Mouse (Mus musculus) cerebellum, postnatal 25 days (tissue): ENCODE results near the gene Palm2.
A peak's percentile ranks its signal among the peaks of the same experiment; 100 is the strongest.

ENCODE experiments used
- DNase-seq, 2 experiments: peaks; one replicate each; pipeline ENCODE4 v3.0.0; 2021; ENCODE audit warnings: mixed read lengths in 2 of 2

Gene Palm2

DNA sequence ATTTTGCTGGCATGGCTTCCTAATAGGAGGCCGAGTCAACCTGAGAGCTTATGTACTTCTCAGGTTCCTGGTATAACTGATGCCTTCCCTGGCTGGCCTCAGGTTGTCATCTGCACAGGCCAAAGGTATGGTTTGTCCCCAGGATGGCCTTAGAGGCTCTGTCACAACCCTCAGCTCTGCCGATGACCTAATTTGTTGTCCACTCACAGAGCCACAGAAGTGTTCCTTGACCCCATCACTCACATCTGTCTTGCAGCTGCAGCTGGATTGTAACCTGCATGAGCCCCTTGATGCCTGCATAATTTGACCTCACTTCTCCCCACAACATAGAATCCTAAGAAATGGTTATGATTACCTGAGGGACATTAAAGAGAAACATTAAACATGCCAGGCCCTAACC lies 190.8 kb downstream of the Palm2 start:
- no peak for DNase-seq

DNA sequence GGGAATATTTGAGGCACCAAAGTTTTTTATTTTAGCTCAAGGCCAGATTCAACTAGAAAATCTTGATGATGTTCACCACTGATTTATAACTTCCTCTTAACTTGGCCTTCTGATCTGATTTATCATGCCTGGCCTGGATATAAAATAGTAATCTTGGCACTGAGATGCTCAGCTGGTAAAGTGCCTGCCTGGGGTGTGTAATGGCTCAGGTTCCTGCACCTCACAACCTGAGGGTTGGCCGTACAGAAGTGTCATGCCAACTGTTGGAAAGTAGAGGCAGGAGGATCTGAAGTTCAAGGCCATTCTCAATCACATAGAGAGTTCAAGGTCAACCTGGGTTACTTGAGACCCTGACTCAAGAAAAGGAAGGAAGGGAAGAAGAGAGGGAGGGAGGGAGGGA lies 191.3 kb downstream of the Palm2 start:
- no peak for DNase-seq

- no peak for DNase-seq
These were observed 191.7 kb downstream of the Palm2 start for GRCm38 (mm10) chr4:57625756-57626155.

DNA sequence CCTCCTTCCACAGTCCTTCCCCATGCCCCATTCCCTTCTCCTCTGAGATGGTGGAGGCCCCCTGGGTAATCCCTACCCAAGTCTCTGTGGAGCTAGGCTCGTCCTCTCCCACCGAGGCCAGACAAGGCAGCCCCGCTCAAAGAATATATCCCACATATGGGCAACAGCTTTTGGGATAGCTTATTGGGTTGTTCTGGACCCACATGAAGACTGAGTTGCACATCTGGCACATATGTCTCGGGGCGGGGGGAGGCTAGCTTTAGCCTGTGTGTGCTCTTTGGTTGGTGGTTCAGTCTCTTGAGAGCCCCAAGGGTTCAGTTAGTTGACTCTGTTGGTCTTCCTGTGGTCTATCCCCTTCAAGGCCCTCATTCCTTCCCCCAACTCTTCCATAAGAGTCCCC lies 192.9 kb downstream of the Palm2 start:
- no peak for DNase-seq

DNA sequence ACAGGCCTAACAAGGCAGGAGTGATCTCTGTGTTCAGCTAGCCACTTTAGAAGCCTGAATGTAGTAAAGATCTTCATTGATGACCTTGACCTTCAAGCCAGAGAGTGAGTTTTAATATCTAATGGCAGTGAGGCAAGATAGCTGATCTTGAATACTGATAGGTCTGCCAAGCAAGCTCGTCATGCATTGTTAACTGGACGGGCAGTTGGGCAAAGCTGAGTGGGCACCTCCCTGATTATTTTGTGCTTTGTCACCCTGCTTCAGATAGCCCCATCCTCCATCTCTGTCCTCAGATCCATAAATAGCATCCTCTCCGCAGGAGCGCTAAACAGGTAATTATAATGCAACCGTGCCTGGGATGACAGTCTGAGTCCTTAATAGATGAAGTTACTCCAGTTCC lies 198.3 kb downstream of the Palm2 start:
- no peak for DNase-seq

GRCm38 (mm10) chr4:57633052-57633451 lies 199.0 kb downstream of the Palm2 start:
- no peak for DNase-seq

- no peak for DNase-seq
These were observed 200.9 kb downstream of the Palm2 start for GRCm38 (mm10) chr4:57634956-57635355.

- DNase-seq: no peak
These were observed 202.9 kb downstream of the Palm2 start for GRCm38 (mm10) chr4:57636782-57637482.

- peak; percentile 53 to 66 for DNase-seq
These were observed 203.8 kb downstream of the Palm2 start for GRCm38 (mm10) chr4:57637636-57638386.

DNA sequence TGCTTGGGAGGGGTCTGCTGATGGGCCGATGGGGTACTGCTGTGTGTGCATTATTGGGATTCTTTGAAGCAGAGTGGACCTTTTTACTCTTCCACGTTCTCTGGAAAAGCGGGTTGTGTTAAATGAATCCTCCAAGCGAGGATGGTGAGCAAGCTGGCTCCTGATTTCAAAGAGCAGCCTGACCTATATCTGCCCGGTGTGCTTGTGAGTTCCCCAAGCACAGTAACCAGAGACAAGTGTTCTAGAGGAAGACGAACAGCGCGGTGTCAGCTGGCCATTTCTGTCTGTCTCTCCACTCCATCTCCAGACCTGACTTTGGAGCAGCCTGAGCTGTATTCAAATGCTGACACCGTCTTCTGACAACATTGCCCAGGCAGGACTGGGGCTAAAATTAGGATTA lies 204.9 kb downstream of the Palm2 start:
- peak; percentile 39 to 44 for DNase-seq

DNA sequence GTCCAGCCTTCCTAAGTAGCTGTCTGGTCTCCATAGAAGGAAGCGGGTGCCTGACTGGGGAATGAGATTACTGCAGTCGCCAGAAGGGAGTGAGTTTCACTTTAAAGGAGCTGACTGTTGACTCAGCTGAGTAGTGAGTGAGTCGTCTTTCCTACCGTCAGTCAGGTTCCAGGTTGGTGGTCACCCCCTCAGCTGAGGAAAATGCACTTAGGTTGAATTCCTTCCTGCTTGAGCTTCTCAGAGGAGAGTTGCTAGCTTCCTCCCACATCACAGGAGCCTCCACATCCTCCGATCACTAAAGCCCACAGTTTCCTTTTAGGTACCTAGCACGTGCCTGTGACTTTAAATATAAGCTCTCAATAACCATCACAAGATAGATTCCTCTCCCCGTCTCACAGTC lies 206.2 kb downstream of the Palm2 start:
- no peak for DNase-seq

- DNase-seq: no peak
These were observed 206.9 kb downstream of the Palm2 start for GRCm38 (mm10) chr4:57640971-57641370.

GRCm38 (mm10) chr4:57650994-57651393 lies 216.9 kb downstream of the Palm2 start:
- DNase-seq: no peak

DNA sequence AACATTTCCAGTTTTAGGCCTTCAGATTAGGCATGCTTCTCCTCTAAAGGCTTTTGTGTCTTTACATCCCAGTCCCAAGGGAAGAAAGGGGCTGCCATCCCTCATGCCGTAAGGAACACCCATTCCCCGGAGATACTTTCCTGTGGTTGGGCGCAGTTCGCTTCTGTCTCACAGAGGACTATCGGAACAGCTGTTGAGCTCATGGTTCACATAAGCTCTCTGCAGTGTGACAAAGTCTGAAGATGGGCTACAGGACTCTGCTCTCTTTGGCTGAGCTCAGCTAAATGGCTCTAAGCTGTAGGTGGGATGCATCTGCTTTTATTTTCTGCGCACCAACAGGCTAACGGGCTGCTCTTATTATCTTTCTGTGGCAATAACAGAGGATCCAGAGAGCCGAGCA lies 217.5 kb downstream of the Palm2 start:
- DNase-seq: no peak

DNA sequence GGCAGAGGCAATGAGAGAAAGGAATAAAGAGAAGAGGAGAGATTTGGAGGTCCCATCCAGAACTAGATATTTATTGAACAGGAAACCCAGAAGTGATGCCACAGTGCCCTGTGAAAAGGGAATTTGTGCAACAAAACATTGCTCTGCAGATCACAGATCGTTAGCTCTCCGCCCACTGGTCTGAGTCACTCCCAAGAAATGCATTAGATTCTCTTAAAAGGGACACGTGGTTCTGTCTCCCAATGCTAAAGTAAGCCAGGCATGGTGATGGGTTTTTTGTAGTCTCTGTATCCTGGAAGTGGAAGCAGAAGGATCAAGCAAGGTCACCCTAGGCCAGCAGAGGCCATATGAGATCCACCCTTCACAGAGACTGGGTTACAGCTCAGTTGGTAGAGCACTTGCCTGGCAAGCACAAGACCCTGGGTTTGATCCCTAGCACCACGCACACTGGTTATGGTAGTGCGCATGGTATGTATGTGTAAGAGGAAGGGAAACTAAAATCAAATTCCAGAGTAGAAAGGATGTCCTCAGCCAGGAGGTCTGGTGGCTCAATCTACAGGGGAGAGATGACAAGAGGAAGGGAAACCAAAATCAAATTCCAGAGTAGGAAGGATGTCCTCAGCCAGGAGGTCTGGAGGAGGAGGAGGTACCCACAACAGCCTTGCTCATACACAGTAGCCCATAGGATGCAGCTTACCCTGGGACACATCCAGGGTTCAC lies 218.3 kb downstream of the Palm2 start:
- DNase-seq: no peak

- DNase-seq: no peak
These were observed 221.9 kb downstream of the Palm2 start for GRCm38 (mm10) chr4:57655966-57656365.

DNA sequence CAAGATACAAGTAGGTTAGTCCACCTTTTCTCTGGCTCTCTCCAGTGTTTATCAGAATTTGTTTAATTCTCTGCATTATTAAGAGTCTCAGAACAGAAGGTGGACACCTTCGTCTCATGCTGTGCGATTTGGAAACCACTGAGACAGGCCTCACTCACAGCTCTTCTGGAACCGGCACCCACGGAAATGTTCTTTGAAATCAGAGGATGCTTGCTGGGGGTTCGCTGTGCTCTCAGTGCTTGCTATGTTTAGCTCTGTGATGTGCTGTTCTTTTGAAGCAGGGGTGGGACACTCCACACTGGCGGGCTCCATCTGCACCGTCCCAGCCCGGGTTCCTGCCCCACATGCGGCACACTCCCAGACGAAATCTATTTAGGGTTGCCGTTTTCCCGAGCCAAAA lies 222.3 kb downstream of the Palm2 start:
- peak; percentile 41 to 55 for DNase-seq

GRCm38 (mm10) chr4:57656861-57657260 lies 222.8 kb downstream of the Palm2 start:
- DNase-seq: no peak

- peak; percentile 67 to 70 for DNase-seq
These were observed 226.4 kb downstream of the Palm2 start for GRCm38 (mm10) chr4:57660470-57660869.

DNA sequence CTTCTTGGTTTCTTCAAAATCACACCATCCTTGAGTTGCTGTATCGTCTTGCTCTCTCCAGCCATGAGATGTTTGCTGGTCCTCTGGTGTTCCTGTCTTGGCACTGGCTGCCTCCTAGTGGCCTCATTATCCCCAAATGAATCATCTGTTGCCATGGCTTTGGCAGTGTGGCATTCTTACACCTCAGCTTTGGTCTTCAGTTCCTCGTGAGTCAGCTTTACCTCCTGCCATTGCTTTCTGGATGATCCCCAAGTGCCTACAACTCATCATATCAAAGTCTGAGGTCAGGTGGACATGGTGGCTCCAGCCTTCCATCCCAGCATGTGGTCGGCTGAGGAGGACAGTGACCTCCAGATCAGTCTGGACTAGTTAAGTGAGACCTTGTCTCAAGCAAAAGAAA lies 232.1 kb downstream of the Palm2 start:
- no peak for DNase-seq

- DNase-seq: no peak
These were observed 236.9 kb downstream of the Palm2 start for GRCm38 (mm10) chr4:57670813-57671469.

DNA sequence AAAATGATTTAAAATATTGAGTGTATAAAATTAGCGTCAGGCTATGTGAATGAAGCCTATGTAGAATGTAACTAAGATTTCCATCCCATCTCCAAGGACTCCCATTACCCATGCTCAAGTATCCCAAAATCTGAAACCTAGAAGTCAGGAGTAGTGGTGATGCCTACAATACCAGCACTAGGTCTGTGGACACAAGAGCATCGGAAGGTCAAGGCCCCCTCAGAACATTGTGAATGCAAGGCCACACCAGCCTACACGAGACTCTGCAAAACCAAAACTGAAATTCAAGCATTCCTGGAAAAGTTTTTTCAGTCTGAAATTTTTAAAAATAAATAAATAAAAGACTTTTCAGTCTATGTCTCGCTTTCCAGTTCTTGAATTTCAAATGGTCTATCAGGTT lies 238.5 kb downstream of the Palm2 start:
- DNase-seq: no peak
